Mouse (Mus musculus) 3134 (cell line): ENCODE measurements at regions not wholly inside any gene's neighbourhood (a gene's known extent, or its start where the extent isn't known, plus 50 kb on each side); places are given as distances from the start of the nearest gene placed in this dataset.
A peak's percentile ranks its signal among the peaks of the same experiment; 100 is the strongest.

Experiments
- DNase-seq: peaks from one replicate; pipeline ENCODE4 v3.0.0-alpha.2; 2011; ENCODE audit warnings: low spot score; ENCODE audit not compliant: insufficient read length; ENCODE audit errors: extremely low read depth

GRCm38 (mm10) chr12:13164791-13165190 is 84.2 kb downstream of the Ddx1 start:
- no peak for DNase-seq

GRCm38 (mm10) chr12:13161051-13161450 is 88.0 kb downstream of the Ddx1 start:
- no peak for DNase-seq

- DNase-seq, result no peak
Measured at GRCm38 (mm10) chr12:13159346-13160055, 89.5 kb downstream of the Ddx1 start.

- no peak for DNase-seq
Measured at GRCm38 (mm10) chr12:13157666-13158381, 91.2 kb downstream of the Ddx1 start.

- DNase-seq, result no peak
Measured at GRCm38 (mm10) chr12:13157089-13157488, 91.9 kb downstream of the Ddx1 start.

GRCm38 (mm10) chr12:13150751-13151150 is 98.3 kb downstream of the Ddx1 start:
- no peak for DNase-seq

- no peak for DNase-seq
Measured at GRCm38 (mm10) chr12:13147251-13147650, 101.8 kb downstream of the Ddx1 start.

GRCm38 (mm10) chr12:13145186-13146115 is 103.6 kb downstream of the Ddx1 start:
- DNase-seq, result peak; percentile 12

GRCm38 (mm10) chr12:13144739-13145138 is 104.3 kb downstream of the Ddx1 start:
- DNase-seq, result no peak

GRCm38 (mm10) chr12:13140636-13141035 is 108.4 kb downstream of the Ddx1 start:
- DNase-seq, result no peak

- no peak for DNase-seq
Measured at GRCm38 (mm10) chr12:13139189-13139588, 109.8 kb downstream of the Ddx1 start.

GRCm38 (mm10) chr12:13134168-13134567 is 114.8 kb downstream of the Ddx1 start:
- DNase-seq, result no peak

GRCm38 (mm10) chr12:13129677-13130082 is 119.3 kb downstream of the Ddx1 start:
- peak; percentile 10 for DNase-seq

- no peak for DNase-seq
Measured at GRCm38 (mm10) chr12:13127407-13127806, 121.6 kb downstream of the Ddx1 start.

GRCm38 (mm10) chr12:13125054-13125453 is 124.0 kb downstream of the Ddx1 start:
- DNase-seq, result no peak

- DNase-seq, result no peak
Measured at GRCm38 (mm10) chr12:13122282-13122681, 126.7 kb downstream of the Ddx1 start.

- DNase-seq, result no peak
Measured at GRCm38 (mm10) chr12:13120581-13120980, 128.4 kb downstream of the Ddx1 start.

- DNase-seq, result no peak
Measured at GRCm38 (mm10) chr12:13119653-13120052, 129.4 kb downstream of the Ddx1 start.

GRCm38 (mm10) chr12:13118026-13118425 is 131.0 kb downstream of the Ddx1 start:
- no peak for DNase-seq

- DNase-seq, result no peak
Measured at GRCm38 (mm10) chr12:13114341-13114740, 134.7 kb downstream of the Ddx1 start.

- DNase-seq, result no peak
Measured at GRCm38 (mm10) chr12:13106931-13107330, 142.1 kb downstream of the Ddx1 start.
